Mouse (Mus musculus) left cerebral cortex, adult 2 months (tissue): ENCODE data around the gene Thsd7b. TPM values are rescaled to one million over a fixed set of nuclear protein-coding genes. Genes with fewer than 3 reads are reported as not detected.
"Not testable (repeated sequence)": the region's sequence is repeated elsewhere in the genome, so short reads cannot be mapped to it uniquely, and the experiment has no call there.

Source experiments
- DNase-seq, 2 experiments: peaks; one replicate each; pipeline ENCODE4 v3.0.0; 2021 to 2022; ENCODE audit warnings: low spot score in 2 of 2, mixed read lengths in 1 of 2; ENCODE audit errors: extremely low spot score in 1 of 2
- H3K27ac ChIP-seq: fragments of 200-600 bp; 2 replicates; pipeline ENCODE4 v1.8.1; 2022
- H3K4me3 ChIP-seq: fragments of 200-600 bp; 2 replicates; pipeline ENCODE4 v1.8.1; 2022
- CTCF ChIP-seq: fragments of 200-600 bp; IDR thresholded peaks from 2 replicates; pipeline ENCODE4 v1.8.1; 2022; ENCODE audit warnings: antibody characterized with exemption, mild to moderate bottlenecking, moderate library complexity
- intact Hi-C: fragments of 180-260 bp; cut with DNase I; formaldehyde crosslinking; loops from one replicate; pipeline ENCODE4 v1.15.1; 2025
- total RNA-seq, 2 experiments: library from RNA; stranded (reverse); gene quantifications; 2 replicates each; pipeline ENCODE4 v1.2.3; 2021

Thsd7b gene
- total RNA-seq, 2 experiments from 2014 or later: 6.0 to 6.1 TPM

DNA sequence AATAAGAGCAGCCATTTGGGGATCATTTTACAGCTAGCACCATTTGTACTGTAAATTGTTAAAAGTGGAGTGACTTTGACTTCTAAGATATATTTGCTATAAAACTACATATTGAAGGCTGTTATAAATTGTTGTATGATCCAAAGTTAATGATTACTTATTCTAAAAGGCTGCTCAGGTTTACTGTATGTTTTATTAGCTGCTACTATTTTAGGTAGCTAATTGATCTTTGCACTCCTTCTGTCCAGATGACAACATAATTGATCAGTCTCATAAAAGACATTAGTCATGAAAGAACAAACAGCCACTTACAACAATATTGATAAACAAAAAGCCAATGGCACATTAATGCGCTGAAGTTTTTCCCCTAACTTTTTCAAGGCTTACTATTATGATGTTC, 644.5 kb downstream of the Thsd7b start:
- TF ChIP-seq CTCF: no peak
- intact Hi-C loops: no loop called here
- DNase-seq: no peak

DNA sequence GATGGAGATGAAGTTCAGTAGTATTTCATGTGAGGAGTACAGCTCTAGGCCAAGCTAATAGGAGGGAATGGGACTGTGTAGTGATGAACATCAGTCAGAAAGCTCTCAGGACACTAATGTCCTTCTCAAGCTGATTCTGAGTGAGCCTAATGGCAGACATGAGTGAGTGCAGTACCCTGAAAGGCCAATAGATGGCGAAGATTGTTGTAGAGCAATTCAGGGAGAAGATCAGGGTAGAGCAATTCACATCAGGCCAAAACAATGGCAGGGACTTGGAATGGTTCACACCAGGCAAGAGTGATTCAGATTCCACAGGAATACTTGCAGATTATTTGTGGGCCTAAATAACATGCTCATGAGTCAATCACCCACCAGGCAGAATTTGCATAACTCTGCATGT, 646.3 kb downstream of the Thsd7b start:
- intact Hi-C loops: no loop called here
- no peak for DNase-seq
- peak; percentile 43 for TF ChIP-seq CTCF
- Histone ChIP-seq H3K27ac (no peak overlapping the region), H3K4me3 (no peak overlapping the region)

More for the DNA sequence above, 644.5 kb downstream of the Thsd7b start:
- Histone ChIP-seq H3K27ac (no peak overlapping the region), H3K4me3 (no peak overlapping the region)

DNA sequence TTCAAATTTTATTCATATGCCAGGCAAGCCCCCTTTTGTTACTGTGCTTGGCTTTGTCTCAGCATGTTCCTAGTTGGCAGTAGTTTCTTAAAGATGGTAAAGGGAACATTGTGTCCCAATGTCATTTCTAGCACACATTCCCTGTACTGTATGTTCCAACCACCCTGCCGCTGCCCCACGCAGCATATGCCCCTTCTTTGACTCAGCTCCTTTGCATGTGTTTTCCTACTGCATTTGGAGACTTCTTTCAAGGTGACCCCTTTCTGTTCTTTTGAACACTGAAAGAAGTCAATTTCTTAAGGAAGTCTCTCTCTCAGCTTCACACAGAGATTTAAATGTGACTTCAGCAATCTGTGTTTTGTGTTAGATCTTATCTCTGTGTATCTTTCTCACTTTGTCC, 657.9 kb downstream of the Thsd7b start:
- intact Hi-C loops: no loop called here
- Histone ChIP-seq H3K4me3 (no peak overlapping the region), H3K27ac (no peak overlapping the region)
- TF ChIP-seq CTCF: no peak
- no peak for DNase-seq

DNA sequence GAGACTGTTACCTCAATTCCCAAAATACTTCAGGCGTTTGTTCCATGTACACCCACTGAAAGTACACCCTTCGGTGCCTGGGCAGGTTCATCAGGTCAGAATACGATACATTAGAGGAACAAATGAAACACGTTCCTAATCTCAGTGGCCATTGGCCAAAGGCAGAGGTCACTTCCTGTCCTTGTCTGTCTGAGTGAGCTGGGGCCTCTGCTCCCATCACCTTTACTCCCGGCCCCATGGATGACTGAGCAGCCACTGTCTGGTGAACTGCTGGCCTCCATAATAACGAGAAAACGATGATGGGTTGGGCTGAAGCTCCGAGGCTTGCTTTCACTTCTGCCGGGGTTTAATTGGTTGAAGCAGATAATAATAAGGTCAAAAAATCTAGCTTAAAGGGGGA, 670.0 kb downstream of the Thsd7b start:
- Histone ChIP-seq H3K4me3 (no peak overlapping the region), H3K27ac (no peak overlapping the region)
- no peak for TF ChIP-seq CTCF
- intact Hi-C loops: no loop called here
- no peak for DNase-seq

DNA sequence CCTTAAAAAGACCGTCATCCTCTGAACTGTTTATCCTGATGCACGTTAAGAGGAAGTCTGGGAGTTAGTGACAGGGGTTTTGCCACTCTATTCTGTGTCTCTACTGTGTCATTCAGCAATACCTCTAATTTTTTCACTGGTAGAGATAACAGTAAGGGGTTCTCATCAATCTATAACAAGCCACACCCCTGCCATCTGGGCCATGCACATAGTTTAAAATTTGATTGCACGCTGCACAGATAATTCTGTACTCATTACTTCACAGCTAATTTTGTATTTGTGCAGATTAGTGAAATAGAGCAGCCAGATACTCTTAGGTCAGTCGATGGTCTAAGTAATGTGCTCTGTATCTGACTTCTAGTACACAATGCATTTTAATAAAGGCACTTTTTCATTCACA, 673.9 kb downstream of the Thsd7b start:
- intact Hi-C loops: no loop called here
- H3K27ac ChIP-seq: no peak overlapping the region
- H3K4me3 ChIP-seq: no peak overlapping the region
- DNase-seq: no peak
- no peak for TF ChIP-seq CTCF

DNA sequence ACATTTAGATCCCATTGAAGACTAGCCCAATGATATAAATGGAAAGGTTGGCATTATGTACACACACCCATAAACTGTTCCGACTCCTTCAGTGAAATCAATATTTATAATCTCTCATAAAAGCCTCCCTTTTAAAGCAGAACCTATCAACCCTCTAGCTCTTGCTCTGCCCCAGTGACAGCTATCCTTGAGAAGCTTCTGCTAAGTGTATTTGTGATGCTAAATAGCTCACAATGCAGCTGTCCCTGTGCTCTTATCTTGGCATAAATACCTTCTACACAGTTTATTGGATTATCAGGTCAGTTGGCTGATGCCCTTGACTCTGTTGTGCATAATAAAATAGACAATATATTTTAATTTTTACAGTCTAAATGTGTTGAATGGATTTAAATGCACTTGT, 682.4 kb downstream of the Thsd7b start:
- Histone ChIP-seq H3K27ac (no peak overlapping the region), H3K4me3 (no peak overlapping the region)
- TF ChIP-seq CTCF: no peak
- no peak for DNase-seq
- intact Hi-C loops: no loop called here

DNA sequence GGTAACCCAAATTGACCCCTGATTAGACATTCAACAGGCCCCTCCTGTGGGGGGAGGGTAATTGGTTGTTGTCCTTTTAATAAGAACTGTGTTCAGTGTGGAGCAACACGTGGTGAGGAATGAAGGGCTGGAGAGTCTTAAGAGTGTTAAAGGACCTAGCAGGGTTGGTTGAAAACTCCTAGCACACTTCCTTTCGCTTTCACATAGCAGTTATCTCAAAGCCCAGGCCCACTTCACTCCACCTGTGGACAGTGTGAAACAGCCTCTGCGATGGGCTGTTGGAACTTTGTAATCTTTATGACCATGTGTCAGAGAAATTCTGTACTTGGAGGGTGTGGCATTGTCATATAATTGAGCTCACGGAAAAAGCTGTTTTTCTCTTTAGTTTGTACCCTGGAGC, 683.5 kb downstream of the Thsd7b start:
- Histone ChIP-seq H3K27ac (no peak overlapping the region), H3K4me3 (no peak overlapping the region)
- intact Hi-C loops: no loop called here
- TF ChIP-seq CTCF: no peak
- DNase-seq: no peak

DNA sequence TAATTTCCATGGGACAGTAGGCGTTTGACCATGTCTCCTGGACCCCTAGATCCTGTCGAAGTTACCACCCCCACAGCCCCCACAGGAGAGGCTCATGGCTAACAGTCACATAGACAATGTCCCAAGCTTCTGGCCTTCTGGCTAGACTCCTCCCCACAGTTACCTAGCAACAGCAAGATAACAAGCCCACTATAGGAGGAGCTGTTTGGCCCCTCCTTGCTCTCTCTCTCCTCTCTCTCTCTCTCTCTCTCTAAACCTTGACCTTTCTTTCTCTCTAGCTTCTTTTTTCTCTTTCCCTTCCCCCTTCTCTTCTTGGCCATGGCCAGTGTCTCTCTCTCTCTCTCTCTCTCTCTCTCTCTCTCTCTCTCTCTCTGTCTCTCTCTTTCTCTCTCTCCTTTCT, 686.2 kb downstream of the Thsd7b start:
- DNase-seq, intact Hi-C loops, H3K4me3 ChIP-seq, H3K27ac ChIP-seq: not testable (repeated sequence)

DNA sequence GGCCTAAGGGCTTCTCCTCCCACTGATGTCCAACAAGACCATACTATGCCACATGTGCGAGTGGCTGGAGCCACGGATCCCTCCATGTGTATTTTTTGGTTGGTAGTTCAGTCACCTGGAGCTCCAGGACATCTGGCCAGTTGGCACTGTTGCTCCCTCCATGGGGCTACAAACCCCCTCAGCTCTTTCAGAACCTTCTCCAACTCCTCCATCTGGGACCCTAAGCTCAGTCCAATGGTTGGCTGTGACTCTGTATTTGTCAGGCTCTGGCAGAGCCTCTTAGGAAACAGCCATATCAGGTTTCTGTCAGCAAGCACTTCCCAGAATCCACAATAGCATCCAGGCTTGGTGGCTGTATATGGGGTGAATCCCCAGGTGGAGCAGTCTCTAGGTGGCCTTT, 690.1 kb downstream of the Thsd7b start:
- Histone ChIP-seq H3K27ac (no peak overlapping the region), H3K4me3 (no peak overlapping the region)
- intact Hi-C loops: no loop called here
- DNase-seq: no peak
- TF ChIP-seq CTCF: no peak

DNA sequence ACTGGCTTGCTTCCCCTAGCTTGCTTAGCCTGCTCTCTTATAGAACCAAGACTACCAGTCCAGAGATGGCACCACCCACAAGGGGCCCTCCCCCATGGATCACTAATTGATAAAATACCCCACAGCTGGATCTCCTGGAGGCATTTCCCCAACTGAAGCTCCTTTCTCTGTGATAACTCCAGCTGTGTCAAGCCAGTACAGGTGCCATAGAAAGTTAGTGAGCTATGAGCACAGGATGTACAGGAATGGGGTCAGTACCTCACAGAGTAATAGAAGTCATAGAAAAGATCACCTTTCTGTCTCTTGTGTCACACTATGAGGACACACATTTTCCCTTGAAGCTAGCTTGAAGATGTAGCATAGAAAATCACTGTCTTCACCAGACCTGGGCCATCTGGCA, 716.1 kb downstream of the Thsd7b start:
- DNase-seq, intact Hi-C loops, H3K4me3 ChIP-seq, H3K27ac ChIP-seq: not testable (repeated sequence)

DNA sequence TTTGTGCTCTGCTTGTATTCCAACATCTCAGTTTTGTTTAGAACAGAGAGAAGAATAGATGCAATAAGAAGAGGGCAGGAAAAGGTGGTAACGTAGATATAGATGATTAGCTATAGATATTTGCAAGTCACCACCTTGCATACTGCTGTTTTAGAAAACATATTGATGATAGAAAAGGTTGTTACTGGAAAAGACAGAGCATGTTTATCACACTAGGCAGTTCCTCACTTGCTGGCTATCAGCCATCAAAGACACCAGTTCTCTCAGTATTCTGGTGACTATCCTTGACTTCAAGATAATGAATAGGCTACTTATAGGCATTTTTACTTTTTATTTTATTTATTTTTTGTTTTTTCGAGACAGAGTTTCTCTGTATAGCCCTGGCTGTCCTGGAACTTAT, 717.7 kb downstream of the Thsd7b start:
- H3K27ac ChIP-seq: no peak overlapping the region
- no peak for DNase-seq
- intact Hi-C loops: no loop called here
- no peak overlapping the region for H3K4me3 ChIP-seq
- no peak for TF ChIP-seq CTCF

DNA sequence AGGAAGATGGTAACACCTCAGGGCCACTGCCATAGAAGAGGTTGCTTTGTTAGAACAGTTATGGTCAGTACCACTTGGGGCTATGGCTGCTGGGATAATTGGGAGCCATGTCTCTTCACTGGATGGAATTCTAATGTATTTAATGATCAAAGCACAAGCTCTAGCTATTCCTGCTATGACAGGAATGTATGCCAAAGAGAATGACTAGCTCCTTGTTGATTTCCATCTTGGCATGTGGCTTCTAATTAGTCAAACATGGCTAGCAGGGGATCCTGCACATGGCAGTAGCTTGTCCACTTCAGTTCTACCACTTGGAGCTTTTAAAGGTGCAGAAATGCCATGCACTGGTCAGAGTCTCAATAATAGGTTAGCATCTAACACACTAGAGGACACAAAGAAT, 781.9 kb downstream of the Thsd7b start:
- no peak overlapping the region for H3K4me3 ChIP-seq
- H3K27ac ChIP-seq: no peak overlapping the region
- no peak for TF ChIP-seq CTCF
- DNase-seq: no peak
- intact Hi-C loops: no loop called here

DNA sequence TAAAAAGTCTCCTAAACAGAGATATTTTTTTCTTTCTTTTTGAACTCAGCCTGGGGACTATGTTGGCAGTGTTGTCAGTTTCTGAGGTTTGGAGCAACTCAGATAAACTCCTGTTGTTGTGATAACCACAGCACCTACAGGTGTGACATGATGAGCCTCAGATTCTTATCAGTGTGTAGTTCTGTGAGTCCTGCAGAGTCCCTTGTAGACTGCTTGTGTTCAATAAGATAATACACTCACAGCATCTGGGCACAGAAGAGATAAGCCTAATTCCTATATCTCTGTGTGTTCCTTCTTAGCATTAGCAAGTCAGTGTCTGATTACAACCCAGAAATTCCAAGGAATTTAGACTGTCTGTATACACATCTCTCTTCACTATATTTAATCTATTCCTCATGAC, 789.0 kb downstream of the Thsd7b start:
- Histone ChIP-seq H3K27ac (no peak overlapping the region), H3K4me3 (no peak overlapping the region)
- DNase-seq: no peak
- no peak for TF ChIP-seq CTCF
- intact Hi-C loops: no loop called here
